19 mouse cellular contexts compared by ENCODE assay signal in genomic region chr15:26425284-26425683, GRCm38 (mm10).
A peak's percentile ranks its signal among the peaks of the same experiment; 100 is the strongest.
DNase-seq lines count a peak whose midpoint lies in the region; ATAC-seq and TF ChIP-seq lines count a peak whose summit lies in the region.
"Had no signal": no experiment of that assay in that cellular context is flagged by ENCODE, and none has a peak within 500 bp of the region (broad histone marks: within the 10 kb centered on the region; RNA-seq: fewer than 3 reads in every experiment).

No protein-coding gene starts in this region.

- no peaks in the 10 kb centered on the region for H3K36me3 ChIP-seq in CH12.LX (replicated peaks in 1 of 2; ENCODE audit: control insufficient read depth in 1 of 2, insufficient read depth in 1 of 2, low read length in 1 of 2)
- no peaks in the 10 kb centered on the region for H3K36me3 ChIP-seq in forebrain, embryonic 11.5 days (ENCODE audit: control insufficient read depth, insufficient read depth, low read length)
- H3K36me3 ChIP-seq: G1E had no signal

- H3K4me3 ChIP-seq in CH12.LX (replicated peaks in 1 of 3; ENCODE audit: low read depth in 2 of 3, low read length in 2 of 3, poor library complexity in 1 of 3) = no peak overlapping the region
- no peak overlapping the region for H3K4me3 ChIP-seq in forebrain, embryonic 11.5 days (ENCODE audit: low read depth, low read length)

- TF ChIP-seq EP300 in CH12.LX (IDR thresholded peaks at IDR 0.05; ENCODE audit: low read length) = peak; percentile 89

- ATAC-seq in forebrain, embryonic 11.5 days (replicated peaks; ENCODE audit: low FRiP score) = no peak
- ATAC-seq: activated CD4-positive, CD25-positive, alpha-beta regulatory T cell, adult 4 months; CD4-positive, CD25-positive, alpha-beta regulatory T cell, adult 4 months; Patski had no signal

- no peak for TF ChIP-seq RAD21 in CH12.LX (IDR thresholded peaks at IDR 0.05; ENCODE audit: low read depth, low read length)

- H3K9me3 ChIP-seq in CH12.LX (replicated peaks; ENCODE audit: low read length) = no peaks in the 10 kb centered on the region
- no peaks in the 10 kb centered on the region for H3K9me3 ChIP-seq in forebrain, embryonic 11.5 days (ENCODE audit: control insufficient read depth, low read length)
- H3K9me3 ChIP-seq: G1E had no signal

- no peak overlapping the region for H3K27ac ChIP-seq in CH12.LX (ENCODE audit: insufficient read depth, low read depth)
- no peak overlapping the region for H3K27ac ChIP-seq in forebrain, embryonic 11.5 days (ENCODE audit: low read depth, low read length)

- in situ Hi-C loops in CH12.LX (cut with MboI; ENCODE audit: low pct_ligation_motif_present, low pct_unique_long_range_greater_than_20kb, low sequenced_read_pairs) = no loop called here

- WGBS in forebrain, embryonic 11.5 days = 85% methylated on average over 3 of the region's 3 CpGs

- no peak overlapping the region for H3K9ac ChIP-seq in CH12.LX (ENCODE audit: insufficient read depth, low read depth)
- no peak overlapping the region for H3K9ac ChIP-seq in forebrain, embryonic 11.5 days (ENCODE audit: low read length)

- DNase-seq in heart, adult 11 months = peak; percentile 27
- DNase-seq in heart, adult 18-20 months = no peak
- peak; percentile 31 for DNase-seq in CH12.LX (ENCODE audit: extremely low read depth)
- DNase-seq in forebrain, embryonic 11.5 days (ENCODE audit: low spot score) = no peak
- DNase-seq: adrenal gland, adult 2 months; adrenal gland, adult 8-10 months; adrenal gland, postnatal 10 days; adrenal gland, postnatal 14 days; adrenal gland, postnatal 25 days; adrenal gland, postnatal 36 days; B cell, adult 2 months; cerebellum, adult 11 months; cerebellum, adult 11-12 months; cerebellum, adult 18-20 months; cerebellum, adult 2 months had no signal

- no peak for TF ChIP-seq POLR2A in CH12.LX (IDR thresholded peaks at IDR 0.05; ENCODE audit: low read depth, low read length)

- H3K4me2 ChIP-seq in CH12.LX (ENCODE audit: insufficient read depth, low read depth, poor library complexity, severe bottlenecking) = peak overlapping the region; percentile 8; the same call in 1 of the 2 replicates
- H3K4me2 ChIP-seq in forebrain, embryonic 11.5 days (ENCODE audit: low read depth, low read length, severe bottlenecking) = no peak overlapping the region

- H3K27me3 ChIP-seq in CH12.LX (replicated peaks) = no peaks in the 10 kb centered on the region
- no peaks in the 10 kb centered on the region for H3K27me3 ChIP-seq in forebrain, embryonic 11.5 days (ENCODE audit: control insufficient read depth, insufficient read depth, low read length)

- TF ChIP-seq CTCF in CH12.LX (conservative IDR thresholded peaks at IDR 0.05 in 1 of 2, IDR thresholded peaks at IDR 0.05 in 1 of 2; ENCODE audit: low read depth in 2 of 2, low read length in 2 of 2) = no peak

- no peaks in the 10 kb centered on the region for H3K79me2 ChIP-seq in CH12.LX (replicated peaks; ENCODE audit: control insufficient read depth, extremely low read depth, insufficient read depth, poor library complexity, severe bottlenecking)

- H3K4me1 ChIP-seq in CH12.LX (ENCODE audit: control insufficient read depth in 1 of 2, insufficient read depth in 2 of 2) = peaks cover 0 to 11% of the 10 kb centered on the region in 2 experiments; a peak in 2 of 4 replicates
- no peaks in the 10 kb centered on the region for H3K4me1 ChIP-seq in forebrain, embryonic 11.5 days (replicated peaks; ENCODE audit: control insufficient read depth, insufficient read depth, low read length)

- dilution Hi-C loops in CH12.LX (cut with MboI; ENCODE audit: extremely low pct_ligation_motif_present, extremely low pct_unique_long_range_greater_than_20kb, low sequenced_read_pairs) = no loop called here

TF ChIP-seq in CH12.LX, 34 proteins besides CTCF, POLR2A, EP300 and RAD21:
- no peak for TF ChIP-seq MAZ (IDR thresholded peaks at IDR 0.05; ENCODE audit: low read depth, low read length)
- no peak for TF ChIP-seq SMC3 (IDR thresholded peaks at IDR 0.05; ENCODE audit: low read depth, low read length)
- peak; percentile 90 for TF ChIP-seq ZNF384 (IDR thresholded peaks at IDR 0.05; ENCODE audit: low read depth, low read length)
- TF ChIP-seq JUN (IDR thresholded peaks at IDR 0.05; ENCODE audit: insufficient read depth, low read depth, low read length) = peak; percentile 80
- peak; percentile 87 for TF ChIP-seq JUND (conservative IDR thresholded peaks at IDR 0.05; ENCODE audit: low read depth, low read length)
- peak; percentile 53 for TF ChIP-seq ETS1 (conservative IDR thresholded peaks at IDR 0.05; ENCODE audit: low read depth, low read length)
- TF ChIP-seq BHLHE40 (IDR thresholded peaks at IDR 0.05; ENCODE audit: low read depth, low read length) = 0 out of 2 replicates have a peak, but pooled peaks have one; percentile 13
- no peak for TF ChIP-seq MAX (IDR thresholded peaks at IDR 0.05; ENCODE audit: low read length)
- TF ChIP-seq USF1 (IDR thresholded peaks at IDR 0.05; ENCODE audit: low read depth, low read length) = no peak
- TF ChIP-seq GABPA (IDR thresholded peaks at IDR 0.05; ENCODE audit: insufficient replicate concordance, low read depth, low read length) = no peak
- TF ChIP-seq IRF4 (IDR thresholded peaks at IDR 0.05; ENCODE audit: low read depth, low read length) = peak; percentile 45; the same call in 1 of the 2 replicates
- TF ChIP-seq MEF2A (IDR thresholded peaks at IDR 0.05; ENCODE audit: borderline replicate concordance, low read depth, low read length) = peak; percentile 31; the same call in 1 of the 2 replicates
- TF ChIP-seq NRF1 (IDR thresholded peaks at IDR 0.05; ENCODE audit: low read depth, low read length) = no peak

Comparison
In these comparisons a context has a peak if more than half of its experiments do, and no peak if none do; other contexts are left out.
1. DNase-seq: peak in heart, adult 11 months (single experiment) and CH12.LX (single experiment); none in heart, adult 18-20 months (0 of 2) and forebrain, embryonic 11.5 days (single experiment).